Mouse (Mus musculus): ENCODE measurements at regions not wholly inside any gene's neighbourhood (a gene's known extent, or its start where the extent isn't known, plus 50 kb on each side); places are given as distances from the start of the nearest gene placed in this dataset.

- DNase-seq (ENCODE audit: low spot score): no peak
Observed at GRCm38 (mm10) chr8:126538136-126538535, 55.6 kb downstream of the Irf2bp2 start.

DNA sequence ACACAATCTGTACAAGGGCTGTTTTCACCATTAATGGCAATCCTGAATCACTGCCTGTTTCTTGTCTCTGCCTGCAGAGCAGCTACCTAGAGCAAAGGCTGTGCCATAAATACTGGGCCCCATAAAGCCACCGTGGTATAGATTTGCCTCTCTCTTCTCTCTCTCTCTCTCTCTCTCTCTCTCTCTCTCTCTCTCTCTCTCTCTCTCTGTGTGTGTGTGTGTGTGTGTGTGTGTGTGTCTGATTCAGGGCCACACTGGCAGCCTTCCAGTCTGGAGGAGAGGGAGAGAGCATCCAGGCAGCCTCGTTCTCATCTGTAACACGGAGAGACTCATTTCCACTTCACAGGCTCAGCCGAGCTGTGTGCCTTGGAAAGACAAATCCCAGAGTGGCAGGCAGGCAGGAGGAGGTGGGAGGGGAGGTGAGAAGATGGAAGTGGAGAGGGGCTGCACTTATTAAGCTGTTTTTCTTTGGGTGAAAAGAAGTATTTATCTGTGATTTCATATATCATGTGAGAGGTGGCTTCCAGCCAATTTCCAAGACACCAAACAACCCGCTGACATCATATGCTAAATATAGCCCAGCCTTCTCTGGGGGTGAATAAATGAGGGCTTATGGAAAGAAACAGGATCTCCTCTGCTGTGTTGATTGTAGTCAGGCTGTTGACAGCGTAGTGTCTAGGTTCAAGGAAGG, 56.7 kb downstream of the Irf2bp2 start:
- peak; percentile 87 for DNase-seq (ENCODE audit: low spot score)

DNA sequence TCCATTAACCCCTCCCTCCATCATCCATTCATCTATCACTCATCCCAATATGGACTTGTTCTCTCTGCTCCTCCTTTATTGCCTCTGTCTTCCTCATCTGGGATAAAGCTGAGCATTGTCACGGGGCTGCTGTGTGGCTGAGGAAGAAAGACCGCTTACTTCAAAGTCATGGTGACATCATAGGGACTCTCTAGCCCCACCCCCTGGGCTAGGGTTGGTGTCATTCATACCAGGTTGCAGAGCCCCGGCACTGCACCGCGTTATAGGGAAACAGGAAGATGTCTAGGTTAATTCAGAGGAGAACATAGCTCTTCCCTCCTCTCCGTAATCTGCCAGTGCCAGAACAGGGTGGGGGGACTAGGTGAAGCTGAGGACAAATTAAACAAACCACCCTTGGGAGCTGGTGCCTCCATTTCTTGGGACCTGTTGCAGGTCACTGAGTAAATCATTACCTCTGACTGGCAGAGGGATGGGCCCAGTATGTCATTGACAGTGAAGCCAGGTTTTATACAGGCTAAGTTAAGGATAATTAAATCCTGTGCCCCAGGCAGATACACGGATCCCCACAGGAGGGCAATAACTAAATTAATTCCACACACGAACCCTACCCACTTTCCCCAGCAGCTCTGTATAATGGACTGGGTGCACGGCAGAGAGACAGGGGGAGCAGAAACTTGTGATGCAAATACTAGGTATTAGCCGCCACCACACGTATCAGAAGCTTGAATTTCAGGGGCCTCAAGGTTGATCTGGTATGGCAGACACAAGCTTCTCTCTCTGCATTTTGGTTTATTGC, 57.5 kb downstream of the Irf2bp2 start:
- no peak for DNase-seq (ENCODE audit: low spot score)

DNA sequence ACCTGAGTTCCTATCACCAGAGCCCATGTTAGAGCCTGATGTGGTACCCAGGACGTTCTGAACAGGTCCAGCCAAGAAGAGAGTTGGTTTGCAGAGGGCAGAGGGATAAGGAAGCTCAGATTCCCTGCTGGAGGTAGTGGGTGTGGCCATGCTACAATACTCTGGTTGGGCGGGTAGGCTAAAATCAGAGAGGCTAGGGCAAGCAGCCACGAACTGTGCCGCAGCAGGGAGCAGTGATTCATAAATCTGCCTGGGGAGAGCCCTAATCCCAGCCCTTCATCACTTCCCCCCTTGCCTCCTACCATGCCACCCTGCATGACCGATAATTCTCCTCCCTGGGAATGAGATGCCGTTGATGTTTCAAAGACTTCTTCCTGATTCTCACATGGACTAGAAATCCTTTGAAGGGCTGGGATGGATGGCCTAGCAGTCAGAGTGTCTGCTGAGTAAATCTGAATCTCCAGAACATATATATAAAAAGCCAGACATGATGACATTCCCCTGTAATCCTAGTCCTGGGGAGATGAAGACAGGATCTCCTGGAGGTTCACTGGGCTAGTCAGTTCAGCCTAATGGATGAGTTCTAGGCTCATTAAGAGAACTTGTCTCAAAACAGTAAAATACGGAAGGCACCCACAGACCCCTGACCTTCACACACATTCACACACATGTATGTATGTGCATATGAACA, 57.6 kb upstream of the Tarbp1 start:
- DNase-seq (ENCODE audit: low spot score): no peak

DNA sequence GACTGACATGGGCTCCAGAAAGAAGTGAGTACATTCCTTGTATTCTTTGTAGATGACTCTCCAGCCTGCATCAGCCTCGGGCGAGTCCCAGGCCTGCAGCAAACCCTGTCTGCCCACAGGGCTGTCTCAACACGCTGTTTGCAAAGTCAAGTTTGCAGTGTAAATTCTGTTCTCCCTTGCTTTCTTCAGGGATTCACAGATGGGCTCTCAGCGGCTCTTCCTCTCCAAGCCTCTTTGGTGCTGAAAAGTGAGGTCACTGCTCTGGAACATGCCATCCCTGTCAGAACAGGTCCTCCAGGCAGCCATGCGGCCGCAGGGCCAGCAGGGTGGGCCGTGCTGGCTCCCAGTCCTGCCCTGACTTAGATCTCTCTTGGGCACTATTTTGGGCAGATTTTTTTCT, 56.6 kb upstream of the Tarbp1 start:
- no peak for DNase-seq (ENCODE audit: low spot score)

GRCm38 (mm10) chr8:126529409-126529808, 54.5 kb upstream of the Tarbp1 start:
- no peak for DNase-seq (ENCODE audit: low spot score)

DNA sequence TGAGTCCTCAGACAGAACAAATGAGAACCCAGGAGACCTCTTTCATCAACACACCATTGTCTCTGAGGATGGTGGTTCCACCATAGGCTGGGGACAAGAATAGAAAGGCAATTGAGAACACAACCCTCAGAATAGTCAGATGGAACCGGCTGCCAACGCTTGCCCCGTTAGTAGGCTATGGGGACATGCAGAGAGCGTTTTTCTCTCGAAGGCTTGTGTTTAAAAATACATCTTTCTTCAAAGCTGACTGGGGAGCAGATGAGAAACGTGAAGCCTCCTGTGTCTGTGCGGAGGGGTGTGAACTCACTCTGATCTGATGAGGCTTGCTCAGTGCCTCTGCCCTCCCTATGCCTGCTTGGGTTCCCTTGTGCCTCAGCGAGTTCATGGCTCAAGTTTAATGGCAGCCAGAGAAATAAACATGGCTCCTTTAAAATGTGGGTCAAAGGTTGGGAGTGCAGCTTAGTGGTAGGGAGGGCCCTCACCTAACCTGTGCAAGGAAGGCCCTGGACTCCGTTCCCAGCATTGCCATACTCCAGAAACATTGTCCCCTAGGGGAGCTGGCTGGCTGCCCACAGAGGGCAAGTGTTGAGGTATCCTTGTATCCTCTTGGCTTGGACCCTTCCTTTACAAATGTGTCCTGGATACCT, 53.7 kb upstream of the Tarbp1 start:
- peak; percentile 61 for DNase-seq (ENCODE audit: low spot score)

GRCm38 (mm10) chr8:126526864-126527571, 52.2 kb upstream of the Tarbp1 start:
- peak; percentile 72 for DNase-seq (ENCODE audit: low spot score)

DNA sequence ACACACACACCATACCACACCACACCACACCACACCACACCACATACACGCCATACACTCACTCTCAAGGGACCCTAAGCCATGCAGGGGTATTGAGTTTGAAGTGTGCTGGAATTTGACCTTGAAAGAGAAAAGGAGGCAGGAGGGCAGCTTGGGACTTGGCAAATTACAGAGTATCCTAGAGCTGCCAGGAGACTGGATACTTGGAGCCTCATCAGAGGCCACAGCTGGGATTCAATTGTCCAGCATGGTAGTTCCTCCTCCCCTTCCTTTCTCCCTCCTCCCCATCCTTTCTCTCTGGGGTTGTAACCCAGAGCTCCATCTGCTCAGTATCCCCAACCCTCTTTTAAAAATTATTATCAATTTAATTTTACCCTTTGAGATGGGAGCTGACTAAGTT, 50.7 kb upstream of the Tarbp1 start:
- DNase-seq (ENCODE audit: low spot score): no peak

All from testis, postnatal 10 days (tissue).